Mouse (Mus musculus): ENCODE measurements at regions not wholly inside any gene's neighbourhood (a gene's known extent, or its start where the extent isn't known, plus 50 kb on each side); places are given as distances from the start of the nearest gene placed in this dataset.

GRCm38 (mm10) chr1:143206995-143207394, 433.5 kb upstream of the B3galt2 start:
- no peaks in the 10 kb centered on the region for H3K9me3 ChIP-seq
- H3K4me1 ChIP-seq (replicated peaks) = no peaks in the 10 kb centered on the region
- no peaks in the 10 kb centered on the region for H3K27me3 ChIP-seq
- no peak overlapping the region for H3K9ac ChIP-seq
- WGBS = 89% methylated on average over 3 of the region's 3 CpGs
- ATAC-seq (ENCODE audit: low FRiP score) = no peak
- no peak overlapping the region for H3K27ac ChIP-seq
- no peak overlapping the region for H3K4me2 ChIP-seq
- no peaks in the 10 kb centered on the region for H3K36me3 ChIP-seq
- no peak overlapping the region for H3K4me3 ChIP-seq

GRCm38 (mm10) chr1:143207399-143208065, 432.9 kb upstream of the B3galt2 start:
- H3K4me1 ChIP-seq (replicated peaks) = no peaks in the 10 kb centered on the region
- no peak overlapping the region for H3K4me3 ChIP-seq
- no peak for ATAC-seq (ENCODE audit: low FRiP score)
- H3K27me3 ChIP-seq = no peaks in the 10 kb centered on the region
- H3K4me2 ChIP-seq = no peak overlapping the region
- no peaks in the 10 kb centered on the region for H3K36me3 ChIP-seq
- no peaks in the 10 kb centered on the region for H3K9me3 ChIP-seq
- WGBS = 93% methylated on average over 6 of the region's 6 CpGs
- no peak overlapping the region for H3K9ac ChIP-seq
- H3K27ac ChIP-seq = no peak overlapping the region

GRCm38 (mm10) chr1:143217401-143217800, 423.1 kb upstream of the B3galt2 start:
- H3K27me3 ChIP-seq = no peaks in the 10 kb centered on the region
- H3K27ac ChIP-seq = no peak overlapping the region
- H3K4me2 ChIP-seq = no peak overlapping the region
- no peak overlapping the region for H3K9ac ChIP-seq
- ATAC-seq (ENCODE audit: low FRiP score) = no peak
- no peaks in the 10 kb centered on the region for H3K9me3 ChIP-seq
- no peak overlapping the region for H3K4me3 ChIP-seq
- H3K36me3 ChIP-seq = no peaks in the 10 kb centered on the region
- no peaks in the 10 kb centered on the region for H3K4me1 ChIP-seq (replicated peaks)

GRCm38 (mm10) chr1:143231969-143232368, 408.5 kb upstream of the B3galt2 start:
- WGBS = 91% methylated on average over 7 of the region's 7 CpGs
- no peak for ATAC-seq (ENCODE audit: low FRiP score)
- no peaks in the 10 kb centered on the region for H3K4me1 ChIP-seq (replicated peaks)
- no peaks in the 10 kb centered on the region for H3K36me3 ChIP-seq
- no peaks in the 10 kb centered on the region for H3K27me3 ChIP-seq
- no peak overlapping the region for H3K4me2 ChIP-seq
- H3K4me3 ChIP-seq = no peak overlapping the region
- no peak overlapping the region for H3K27ac ChIP-seq
- no peaks in the 10 kb centered on the region for H3K9me3 ChIP-seq
- no peak overlapping the region for H3K9ac ChIP-seq

GRCm38 (mm10) chr1:143258470-143259215, 381.8 kb upstream of the B3galt2 start:
- H3K27me3 ChIP-seq = no peaks in the 10 kb centered on the region
- H3K36me3 ChIP-seq = no peaks in the 10 kb centered on the region
- H3K27ac ChIP-seq = no peak overlapping the region
- H3K9me3 ChIP-seq = no peaks in the 10 kb centered on the region
- 77% methylated on average over 5 of the region's 5 CpGs for WGBS
- no peak overlapping the region for H3K4me3 ChIP-seq
- ATAC-seq (ENCODE audit: low FRiP score) = no peak
- no peak overlapping the region for H3K4me2 ChIP-seq
- H3K4me1 ChIP-seq (replicated peaks) = no peaks in the 10 kb centered on the region
- H3K9ac ChIP-seq = no peak overlapping the region

GRCm38 (mm10) chr1:143263263-143264038, 377.0 kb upstream of the B3galt2 start:
- Histone ChIP-seq H3K9ac (no peak overlapping the region), H3K4me3 (no peak overlapping the region), H3K9me3 (no peaks in the 10 kb centered on the region), H3K4me1 (replicated peaks) (0 out of 2 replicates have a peak, but pooled peaks cover 4% of the 10 kb centered on the region), H3K27me3 (no peaks in the 10 kb centered on the region), H3K27ac (no peak overlapping the region), H3K36me3 (no peaks in the 10 kb centered on the region), H3K4me2 (no peak overlapping the region)
- 77% methylated on average over 11 of the region's 11 CpGs for WGBS
- peak; percentile 30; the same call in 1 of the 2 replicates for ATAC-seq (ENCODE audit: low FRiP score)

- WGBS = 59% methylated on average over 4 of the region's 4 CpGs
- no peaks in the 10 kb centered on the region for H3K27me3 ChIP-seq
- H3K36me3 ChIP-seq = no peaks in the 10 kb centered on the region
- no peak overlapping the region for H3K4me2 ChIP-seq
- no peak overlapping the region for H3K4me3 ChIP-seq
- H3K9me3 ChIP-seq = no peaks in the 10 kb centered on the region
- H3K4me1 ChIP-seq (replicated peaks) = 0 out of 2 replicates have a peak, but pooled peaks cover 4% of the 10 kb centered on the region
- no peak overlapping the region for H3K27ac ChIP-seq
- no peak overlapping the region for H3K9ac ChIP-seq
- no peak; the same call in 1 of the 2 replicates for ATAC-seq (ENCODE audit: low FRiP score)
Observed at GRCm38 (mm10) chr1:143265216-143265615, 375.2 kb upstream of the B3galt2 start.

- Histone ChIP-seq H3K36me3 (no peaks in the 10 kb centered on the region), H3K4me3 (no peak overlapping the region), H3K9ac (no peak overlapping the region), H3K4me2 (no peak overlapping the region), H3K4me1 (replicated peaks) (no peaks in the 10 kb centered on the region), H3K27me3 (no peaks in the 10 kb centered on the region), H3K27ac (no peak overlapping the region), H3K9me3 (no peaks in the 10 kb centered on the region)
- ATAC-seq (ENCODE audit: low FRiP score) = no peak
- WGBS = 98% methylated on average over 3 of the region's 3 CpGs
Observed at GRCm38 (mm10) chr1:143286274-143286967, 354.0 kb upstream of the B3galt2 start.

- no peak for ATAC-seq (ENCODE audit: low FRiP score)
- no peak overlapping the region for H3K4me2 ChIP-seq
Observed at GRCm38 (mm10) chr1:143287448-143287847, 353.0 kb upstream of the B3galt2 start.

GRCm38 (mm10) chr1:143296555-143296954, 343.9 kb upstream of the B3galt2 start:
- no peak overlapping the region for H3K4me2 ChIP-seq
- WGBS = 78% methylated on average over 5 of the region's 5 CpGs
- H3K4me1 ChIP-seq (replicated peaks) = no peaks in the 10 kb centered on the region
- no peaks in the 10 kb centered on the region for H3K36me3 ChIP-seq
- ATAC-seq (ENCODE audit: low FRiP score) = no peak
- H3K27me3 ChIP-seq = no peaks in the 10 kb centered on the region
- no peak overlapping the region for H3K9ac ChIP-seq
- no peaks in the 10 kb centered on the region for H3K9me3 ChIP-seq
- no peak overlapping the region for H3K27ac ChIP-seq
- H3K4me3 ChIP-seq = no peak overlapping the region

More at GRCm38 (mm10) chr1:143287448-143287847, 353.0 kb upstream of the B3galt2 start:
- Histone ChIP-seq H3K9ac (no peak overlapping the region), H3K36me3 (no peaks in the 10 kb centered on the region), H3K4me1 (replicated peaks) (no peaks in the 10 kb centered on the region), H3K27ac (no peak overlapping the region), H3K4me3 (no peak overlapping the region), H3K9me3 (no peaks in the 10 kb centered on the region), H3K27me3 (no peaks in the 10 kb centered on the region)
- WGBS = 84% methylated on average over 2 of the region's 2 CpGs

- WGBS = 66% methylated on average over 3 of the region's 3 CpGs
- no peak overlapping the region for H3K27ac ChIP-seq
- no peak overlapping the region for H3K4me3 ChIP-seq
- H3K4me1 ChIP-seq (replicated peaks) = no peaks in the 10 kb centered on the region; the same call in 1 of the 2 replicates
- H3K9ac ChIP-seq = no peak overlapping the region
- no peak for ATAC-seq (ENCODE audit: low FRiP score)
- H3K27me3 ChIP-seq = no peaks in the 10 kb centered on the region
- H3K36me3 ChIP-seq = no peaks in the 10 kb centered on the region
- H3K4me2 ChIP-seq = no peak overlapping the region
- no peaks in the 10 kb centered on the region for H3K9me3 ChIP-seq
Observed at GRCm38 (mm10) chr1:143307379-143307778, 333.1 kb upstream of the B3galt2 start.

- H3K36me3 ChIP-seq = no peaks in the 10 kb centered on the region
- H3K27me3 ChIP-seq = no peaks in the 10 kb centered on the region
- ATAC-seq (ENCODE audit: low FRiP score) = no peak
Observed at GRCm38 (mm10) chr1:143318381-143318780, 322.1 kb upstream of the B3galt2 start.

More at GRCm38 (mm10) chr1:143318381-143318780, 322.1 kb upstream of the B3galt2 start:
- Histone ChIP-seq H3K27ac (no peak overlapping the region), H3K4me3 (no peak overlapping the region), H3K9me3 (0 out of 2 replicates have a peak, but pooled peaks cover 3% of the 10 kb centered on the region), H3K4me2 (no peak overlapping the region), H3K4me1 (replicated peaks) (no peaks in the 10 kb centered on the region), H3K9ac (no peak overlapping the region)
- WGBS = 89% methylated on average over 12 of the region's 12 CpGs
